Mouse (Mus musculus) CH12.LX (cell line): ENCODE measurements at regions not wholly inside any gene's neighbourhood (a gene's known extent, or its start where the extent isn't known, plus 50 kb on each side); places are given as distances from the start of the nearest gene placed in this dataset.

Experiments
- CTCF ChIP-seq, 2 experiments: IDR thresholded peaks in 1 of 2; conservative IDR thresholded peaks in 1 of 2; 2 replicates each; pipeline ENCODE4 v1.5.1; 2011 to 2012; ENCODE audit warnings: low read depth in 2 of 2, low read length in 2 of 2, improper control_type of control experiment in 1 of 2, inconsistent platforms in 1 of 2, mild to moderate bottlenecking in 1 of 2, moderate library complexity in 1 of 2
- EP300 ChIP-seq: IDR thresholded peaks from 2 replicates; pipeline ENCODE4 v1.6.1; 2011; ENCODE audit warnings: low read length, improper control_type of control experiment
- ETS1 ChIP-seq: conservative IDR thresholded peaks from 2 replicates; pipeline ENCODE4 v1.6.1; 2012; ENCODE audit warnings: low read depth, mild to moderate bottlenecking, inconsistent platforms, low read length, improper control_type of control experiment, moderate library complexity
- MAFK ChIP-seq: IDR thresholded peaks from 2 replicates; pipeline ENCODE4 v1.6.1; 2011; ENCODE audit warnings: low read length, improper control_type of control experiment; ENCODE audit not compliant: insufficient replicate concordance
- MAX ChIP-seq: IDR thresholded peaks from 2 replicates; pipeline ENCODE4 v1.6.1; 2011; ENCODE audit warnings: low read length, improper control_type of control experiment
- MXI1 ChIP-seq: IDR thresholded peaks from 2 replicates; pipeline ENCODE4 v1.6.1; 2011; ENCODE audit warnings: mild to moderate bottlenecking, low read depth, low read length, improper control_type of control experiment
- NELFE ChIP-seq: IDR thresholded peaks from 2 replicates; pipeline ENCODE4 v1.6.1; 2011; ENCODE audit warnings: low read depth, low read length, improper control_type of control experiment
- POLR2A ChIP-seq: IDR thresholded peaks from 2 replicates; pipeline ENCODE4 v1.6.1; 2011; ENCODE audit warnings: low read depth, mild to moderate bottlenecking, improper control_type of control experiment, low read length
- RAD21 ChIP-seq: IDR thresholded peaks from 2 replicates; pipeline ENCODE4 v1.6.1; 2011; ENCODE audit warnings: low read depth, mild to moderate bottlenecking, low read length, improper control_type of control experiment, moderate library complexity
- TBP ChIP-seq: conservative IDR thresholded peaks from 2 replicates; pipeline ENCODE4 v1.6.1; 2011; ENCODE audit warnings: low read depth, low read length, improper control_type of control experiment
- UBTF ChIP-seq: IDR thresholded peaks from 2 replicates; pipeline ENCODE4 v1.6.1; 2012; ENCODE audit warnings: low read depth, mild to moderate bottlenecking, inconsistent platforms, low read length, improper control_type of control experiment, moderate library complexity
- ZNF384 ChIP-seq: IDR thresholded peaks from 2 replicates; pipeline ENCODE4 v1.6.1; 2012; ENCODE audit warnings: low read depth, low read length, improper control_type of control experiment, inconsistent platforms

- TF ChIP-seq MAX: no peak
- no peak for TF ChIP-seq CTCF (conservative IDR thresholded peaks at IDR 0.05 in 1 of 2, IDR thresholded peaks at IDR 0.05 in 1 of 2; ENCODE audit: low read depth in 2 of 2, low read length in 2 of 2)
- TF ChIP-seq POLR2A: no peak
- no peak for TF ChIP-seq EP300
- no peak for TF ChIP-seq TBP
- TF ChIP-seq ETS1: no peak
- no peak for TF ChIP-seq MAFK
- no peak for TF ChIP-seq UBTF
- TF ChIP-seq NELFE: no peak
- no peak for TF ChIP-seq ZNF384
- TF ChIP-seq MXI1: no peak
- TF ChIP-seq RAD21: no peak
These were observed 158.8 kb upstream of the Ell2 start for GRCm38 (mm10) chr13:75547791-75548190.
